Mouse (Mus musculus) lung, postnatal 10 days (tissue): ENCODE results near the gene Crip2.

Experiments
- DNase-seq: peaks from one replicate; pipeline ENCODE4 v3.0.0; 2021

The Crip2 gene

GRCm38 (mm10) chr12:113185442-113186291, 45.6 kb downstream of the Crip2 start, which contains the start of gene Tmem121:
Tmem121 (plus strand) TSS chr12:113185930.
- DNase-seq = no peak

GRCm38 (mm10) chr12:113186326-113187010, 46.4 kb downstream of the Crip2 start:
- no peak for DNase-seq

DNA sequence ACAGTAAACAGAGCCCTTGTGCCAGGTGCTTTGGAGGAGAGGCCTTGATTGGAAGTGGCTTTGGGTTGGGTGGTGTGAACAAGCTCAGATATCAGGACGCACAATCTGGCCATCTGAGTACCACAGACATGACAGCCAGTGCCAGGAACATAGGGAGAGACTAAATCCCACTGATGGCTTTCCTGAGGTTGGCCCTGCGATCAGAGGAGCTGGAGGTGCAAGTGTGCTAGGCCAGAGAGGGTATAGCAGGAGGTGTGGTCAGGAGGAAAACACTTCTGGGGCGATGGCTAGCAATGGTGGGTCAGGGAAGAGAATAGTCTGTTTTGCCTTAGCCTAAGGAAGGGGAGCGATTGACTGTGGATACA, 47.0 kb downstream of the Crip2 start:
- no peak for DNase-seq

DNA sequence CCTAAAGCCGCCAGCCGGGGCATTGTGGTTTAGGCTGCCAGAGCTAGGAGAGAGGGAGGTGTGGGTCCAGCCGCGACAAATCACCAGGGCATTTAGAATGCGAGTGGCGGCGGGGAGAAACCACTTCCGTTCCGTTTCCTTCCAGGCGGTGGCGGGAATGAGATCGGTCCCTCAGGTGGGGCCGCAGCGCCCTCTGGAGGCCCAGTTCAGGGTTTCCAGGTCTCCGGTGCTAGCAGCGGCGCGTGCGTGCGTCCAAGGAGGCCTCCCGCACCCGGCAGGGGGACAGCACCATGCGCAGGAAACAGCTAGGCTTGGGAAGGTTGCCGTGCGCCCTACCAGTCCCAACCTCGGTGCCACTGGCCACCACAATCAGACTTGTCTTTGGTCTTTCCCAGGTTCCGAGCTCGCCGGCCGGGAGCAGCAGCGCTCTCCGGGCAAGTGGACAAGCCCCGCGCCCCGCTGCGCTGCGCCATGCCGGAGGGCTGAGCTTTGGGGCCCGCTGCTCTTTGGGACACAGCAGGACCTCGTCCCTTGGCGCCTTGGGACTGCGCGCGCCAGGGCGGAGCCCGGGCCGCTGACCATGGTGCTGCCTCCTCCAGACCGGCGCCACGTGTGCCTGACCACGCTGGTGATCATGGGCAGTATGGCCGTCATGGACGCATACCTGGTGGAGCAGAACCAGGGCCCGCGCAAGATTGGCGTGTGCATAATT, 47.7 kb downstream of the Crip2 start:
- DNase-seq = peak; percentile 81

GRCm38 (mm10) chr12:113188349-113189055, 48.5 kb downstream of the Crip2 start:
- DNase-seq = no peak

GRCm38 (mm10) chr12:113193423-113193822, 53.4 kb downstream of the Crip2 start:
- DNase-seq = no peak
